Mouse (Mus musculus) embryo, embryonic 10 days (tissue): ENCODE measurements around the gene Olfr1002.
"Not testable (repeated sequence)": the region's sequence is repeated elsewhere in the genome, so short reads cannot be mapped to it uniquely, and the experiment has no call there.

Experiments
- DNase-seq: peaks from one replicate; pipeline ENCODE4 v3.0.0-alpha.2; 2015; ENCODE audit warnings: low spot score

Gene Olfr1002

DNA sequence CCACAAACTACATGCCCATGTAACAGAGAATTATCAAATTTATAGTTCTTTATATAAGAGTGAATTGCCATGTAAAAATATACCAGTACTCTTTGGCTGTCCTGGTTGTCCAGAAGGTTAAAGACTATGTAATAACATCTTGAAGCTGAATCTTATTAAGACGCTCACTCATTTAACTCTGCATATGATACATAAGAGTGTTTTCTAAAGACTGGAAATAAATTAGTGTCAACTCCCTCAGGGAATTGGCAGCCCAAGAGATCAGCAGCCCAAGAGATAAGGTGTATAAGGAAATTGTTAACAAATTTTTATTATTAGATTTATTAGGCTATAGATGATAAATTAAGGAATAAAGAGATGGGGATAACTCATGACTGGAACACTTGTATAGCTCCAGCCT lies at the start of gene Olfr1002:
Gene Olfr1002 (minus strand): TSS at position 101 of the 400 bp plus-strand sequence.
- DNase-seq, result no peak

- DNase-seq, result no peak
Measured at GRCm38 (mm10) chr2:85689131-85689530, 38.6 kb upstream of the Olfr1002 start, which contains the start of gene Olfr1008. Gene Olfr1008, plus strand, starts transcription at chr2:85689431.

GRCm38 (mm10) chr2:85678667-85679066 lies 28.2 kb upstream of the Olfr1002 start, which contains the start of gene Olfr1006:
Gene Olfr1006, minus strand, starts transcription at chr2:85678767.
- no peak for DNase-seq

GRCm38 (mm10) chr2:85664355-85664754 lies 13.9 kb upstream of the Olfr1002 start, which contains the start of gene Olfr154:
Gene Olfr154, minus strand, starts transcription at chr2:85664455.
- DNase-seq, result not testable (repeated sequence)

- no peak for DNase-seq
Measured at GRCm38 (mm10) chr2:85611803-85612202, 38.7 kb downstream of the Olfr1002 start, which contains the start of gene Olfr1000. Gene Olfr1000, minus strand, starts transcription at chr2:85611903.
